Mouse (Mus musculus) cerebellum, adult 11 months (tissue): Measurements from ENCODE around the gene Kcnab3.
A peak's percentile ranks its signal among the peaks of the same experiment; 100 is the strongest.
"Not testable (repeated sequence)": the region's sequence is repeated elsewhere in the genome, so short reads cannot be mapped to it uniquely, and the experiment has no call there.

ENCODE experiments used
- DNase-seq: peaks from one replicate; pipeline ENCODE4 v3.0.0; 2022

Gene Kcnab3

DNA sequence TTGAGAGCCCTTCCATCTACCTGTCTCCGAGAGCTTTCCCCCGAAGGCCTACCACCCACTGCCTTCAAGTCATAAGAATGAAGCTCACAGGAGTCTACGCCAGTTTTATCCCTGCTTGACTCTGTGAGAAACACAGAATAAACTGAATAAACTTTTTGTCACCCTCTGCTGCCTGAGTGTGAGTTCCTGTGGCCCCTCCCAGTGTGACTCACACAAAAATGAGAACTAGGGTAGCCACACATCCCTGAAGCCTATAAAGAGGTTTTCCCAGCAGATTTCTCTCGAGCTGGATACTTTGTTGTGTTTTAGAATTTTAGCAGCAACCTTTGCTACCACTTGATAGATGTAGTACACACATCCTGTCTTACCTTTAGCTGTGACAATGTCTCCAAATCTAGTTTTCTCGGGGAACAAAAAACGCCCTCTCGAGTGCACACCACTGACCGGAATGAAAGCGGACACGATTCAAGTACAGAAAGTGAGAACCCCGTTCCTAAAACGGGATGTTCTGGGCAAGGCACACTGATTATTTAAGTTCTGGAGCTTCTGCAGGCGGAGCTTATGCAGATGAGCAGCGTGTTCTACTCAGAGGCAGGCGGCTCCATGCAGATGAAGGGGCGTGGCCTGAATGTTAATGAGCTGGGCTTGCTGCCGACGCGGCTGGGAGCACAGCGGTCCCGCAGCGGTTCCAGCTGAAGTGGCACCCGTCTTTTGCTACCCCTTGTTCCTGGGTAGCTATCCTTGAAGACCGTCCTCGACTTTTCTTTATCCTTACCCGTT is at the start of gene Kcnab3:
Gene Kcnab3, plus strand, starts transcription at position 631 of the 780 bp plus-strand sequence.
- DNase-seq, result peak; percentile 66

- no peak for DNase-seq
These were observed 48.8 kb upstream of the Kcnab3 start for GRCm38 (mm10) chr11:69277267-69277666.

DNA sequence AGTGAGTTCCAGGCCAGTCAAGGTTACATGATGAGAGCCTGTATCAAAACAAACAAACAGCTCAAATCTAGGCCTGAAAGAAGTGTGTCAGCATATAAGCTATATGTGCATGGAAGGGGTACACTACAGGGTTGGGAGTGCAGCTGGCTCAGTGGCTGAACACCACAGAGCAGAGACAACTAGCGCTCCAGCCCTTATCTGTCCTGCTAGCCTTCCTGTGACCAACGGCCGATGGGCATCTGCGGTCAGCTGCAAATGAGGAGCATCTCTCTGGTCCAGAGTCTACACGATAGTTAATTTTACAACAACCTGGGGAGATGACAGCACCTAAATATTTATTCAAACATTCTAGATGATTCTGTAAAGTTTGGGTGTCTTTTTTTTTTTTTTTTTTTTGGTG is 34.9 kb upstream of the Kcnab3 start:
- DNase-seq, result no peak

DNA sequence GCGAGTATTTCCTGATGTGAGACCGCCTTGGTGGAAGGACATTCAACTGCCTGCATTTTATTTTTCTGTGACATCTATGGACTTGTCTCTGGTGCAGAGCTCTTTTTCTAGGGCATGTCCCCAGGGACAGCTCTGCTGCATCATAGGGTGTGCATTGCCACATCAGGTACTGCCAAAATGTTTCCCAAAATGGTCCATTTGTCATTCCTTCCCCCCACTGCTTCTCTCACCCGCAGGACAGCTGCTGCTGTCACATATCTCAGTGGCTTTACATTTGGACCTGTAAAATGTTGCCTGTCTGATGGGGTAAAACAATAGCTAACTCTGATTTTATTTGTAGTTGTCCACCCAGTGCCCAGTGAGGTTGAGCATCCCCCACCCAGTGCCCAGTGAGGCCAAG is 30.8 kb upstream of the Kcnab3 start:
- no peak for DNase-seq

GRCm38 (mm10) chr11:69297799-69298198 is 28.3 kb upstream of the Kcnab3 start:
- no peak for DNase-seq

DNA sequence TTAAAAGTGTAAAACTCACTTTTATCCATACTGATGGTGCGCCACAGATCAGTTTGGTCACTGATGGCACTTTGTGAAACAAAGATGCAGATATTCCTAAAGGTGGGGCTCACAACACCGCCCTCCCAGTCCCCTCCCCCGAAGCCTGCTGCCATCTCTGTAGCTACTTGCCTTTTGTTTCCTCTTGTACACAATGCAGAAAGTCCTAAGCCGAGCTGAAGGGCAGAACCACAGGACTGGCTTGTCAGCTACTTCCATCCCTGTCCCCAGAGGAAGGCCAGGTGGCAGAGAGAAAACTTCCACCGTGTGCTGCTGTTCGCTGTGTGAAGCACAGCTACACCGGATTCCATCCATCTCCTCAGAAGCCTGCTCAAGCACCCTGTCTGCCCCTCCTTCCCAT is 27.8 kb upstream of the Kcnab3 start:
- DNase-seq, result no peak

DNA sequence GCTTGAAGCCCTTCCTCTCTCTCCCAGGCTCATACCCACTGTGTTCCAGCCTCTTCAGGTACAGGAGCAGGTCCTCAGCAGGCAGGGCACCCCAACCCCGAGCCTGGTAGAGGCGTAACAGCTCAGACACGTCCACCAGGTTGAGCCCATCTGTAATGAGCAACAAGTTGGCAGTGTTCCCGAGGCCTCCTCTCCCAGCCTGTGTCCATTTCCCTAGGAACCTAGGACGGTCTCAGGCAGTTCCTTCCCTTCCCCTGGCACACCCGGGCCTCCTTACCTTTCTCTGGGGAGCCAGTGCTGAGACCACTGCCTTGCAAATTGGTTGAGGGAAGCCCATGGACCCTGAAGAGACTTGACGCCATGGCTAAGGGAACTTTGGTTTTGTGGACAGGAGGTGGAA is 23.2 kb upstream of the Kcnab3 start:
- DNase-seq, result no peak

- no peak for DNase-seq
These were observed 20.8 kb upstream of the Kcnab3 start for GRCm38 (mm10) chr11:69305291-69305690.

DNA sequence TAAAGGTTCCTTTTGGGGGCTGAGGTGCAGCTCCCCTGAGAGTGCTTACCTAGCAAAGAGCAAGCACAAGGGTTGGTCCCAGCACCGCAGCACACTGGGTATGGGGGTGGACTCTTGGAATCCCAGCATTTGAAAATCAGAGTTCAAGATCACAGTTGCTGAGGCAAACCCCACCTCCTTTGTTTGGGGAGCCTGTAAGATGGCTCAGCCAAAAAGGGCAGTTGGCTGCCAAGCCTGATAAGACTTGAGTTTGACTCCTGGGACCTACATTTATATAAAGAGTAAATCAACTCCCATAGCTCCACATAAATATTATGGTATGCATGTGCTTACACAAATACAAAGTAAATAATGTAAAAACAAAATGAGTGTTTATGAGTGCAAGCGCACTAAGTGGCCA is 20.0 kb upstream of the Kcnab3 start:
- DNase-seq, result no peak

- no peak for DNase-seq
These were observed 14.8 kb upstream of the Kcnab3 start for GRCm38 (mm10) chr11:69311266-69311665.

DNA sequence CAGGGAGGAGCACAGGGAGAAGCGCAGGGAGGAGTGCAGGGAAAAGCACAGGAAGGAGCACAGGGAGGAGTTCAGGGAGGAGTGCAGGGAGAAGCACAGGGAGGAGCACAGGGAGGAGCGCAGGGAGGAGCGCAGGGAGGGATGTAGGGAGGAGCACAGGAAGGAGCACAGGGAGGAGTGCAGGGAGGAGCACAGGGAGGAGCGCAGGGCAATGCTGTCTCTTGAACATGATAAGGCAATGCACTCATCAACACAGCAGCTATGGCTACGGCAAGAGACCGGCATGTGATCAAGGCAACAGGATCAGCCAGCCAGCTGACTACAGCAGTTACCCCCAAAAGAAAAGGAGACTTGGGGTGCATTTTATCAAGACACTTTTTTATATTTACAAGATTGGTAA is 9.7 kb upstream of the Kcnab3 start:
- no peak for DNase-seq

GRCm38 (mm10) chr11:69318000-69318399 is 8.1 kb upstream of the Kcnab3 start:
- DNase-seq, result not testable (repeated sequence)

DNA sequence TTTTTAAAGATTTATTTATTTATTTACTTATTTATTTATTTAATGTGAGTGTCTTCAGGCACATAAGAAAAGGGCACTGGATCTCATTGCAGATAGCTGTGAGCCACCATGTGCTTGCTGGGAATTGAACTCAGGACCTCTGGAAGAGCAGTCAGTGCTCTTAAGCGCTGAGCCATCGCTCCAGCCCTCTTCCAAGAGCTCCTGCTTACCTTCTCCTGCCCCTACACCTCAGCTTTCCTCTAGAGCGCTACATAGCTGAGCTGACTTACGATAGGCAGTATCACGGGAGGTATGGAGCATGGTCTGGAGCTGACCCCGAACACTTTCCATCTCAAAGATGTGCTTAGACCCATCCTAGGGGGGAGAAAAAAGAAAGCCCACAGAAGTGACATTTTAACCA is 4.5 kb upstream of the Kcnab3 start:
- no peak for DNase-seq

GRCm38 (mm10) chr11:69322010-69322409 is 4.0 kb upstream of the Kcnab3 start:
- no peak for DNase-seq

GRCm38 (mm10) chr11:69322693-69323471 is 3.2 kb upstream of the Kcnab3 start:
- no peak for DNase-seq

DNA sequence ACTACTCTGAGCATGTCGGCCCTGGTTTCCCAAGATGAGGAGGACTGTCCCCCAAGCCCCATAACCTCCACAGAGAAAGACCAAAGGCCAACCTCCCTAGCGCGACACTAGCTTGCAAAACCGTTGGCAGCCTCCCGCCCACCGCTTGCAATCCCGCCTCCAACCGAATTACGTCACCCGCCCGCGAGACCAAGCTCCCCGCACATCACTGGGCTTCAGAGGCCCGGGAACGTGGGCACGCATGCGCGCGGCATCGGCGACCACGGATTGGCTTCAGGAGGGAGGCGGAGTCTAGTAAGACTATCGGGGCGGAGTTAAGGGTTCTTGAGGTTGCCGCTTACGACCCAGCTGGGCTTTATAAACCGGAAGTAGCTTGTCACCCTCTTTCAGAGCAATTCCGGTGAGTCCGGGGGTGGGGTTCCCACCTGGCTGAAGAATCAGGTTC is 2.4 kb upstream of the Kcnab3 start, which contains the start of the genes Cntrob and Trappc1:
Gene Cntrob, minus strand, starts transcription at position 109 of the 445 bp plus-strand sequence.
Gene Trappc1, plus strand, starts transcription at position 314 of the 445 bp plus-strand sequence.
- peak; percentile 99 for DNase-seq

- no peak for DNase-seq
These were observed 1.3 kb upstream of the Kcnab3 start for GRCm38 (mm10) chr11:69324749-69325148.

GRCm38 (mm10) chr11:69326408-69327156 is 524 bp downstream of the Kcnab3 start:
- DNase-seq, result no peak

DNA sequence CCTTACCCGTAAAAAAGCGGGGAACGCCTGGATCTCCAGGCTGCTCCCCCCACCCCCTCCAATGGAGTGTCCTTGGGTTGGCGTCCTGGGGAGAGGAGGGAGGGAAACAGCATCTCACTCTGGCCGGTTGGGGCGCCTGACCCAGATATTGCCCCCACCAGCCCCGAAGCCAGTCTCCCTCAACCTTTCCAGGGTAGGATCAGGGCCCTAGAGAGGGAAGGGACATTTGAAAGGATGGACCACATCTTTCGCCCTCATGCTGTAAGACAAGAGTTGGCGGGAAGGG is 1.0 kb downstream of the Kcnab3 start:
- DNase-seq, result no peak

DNA sequence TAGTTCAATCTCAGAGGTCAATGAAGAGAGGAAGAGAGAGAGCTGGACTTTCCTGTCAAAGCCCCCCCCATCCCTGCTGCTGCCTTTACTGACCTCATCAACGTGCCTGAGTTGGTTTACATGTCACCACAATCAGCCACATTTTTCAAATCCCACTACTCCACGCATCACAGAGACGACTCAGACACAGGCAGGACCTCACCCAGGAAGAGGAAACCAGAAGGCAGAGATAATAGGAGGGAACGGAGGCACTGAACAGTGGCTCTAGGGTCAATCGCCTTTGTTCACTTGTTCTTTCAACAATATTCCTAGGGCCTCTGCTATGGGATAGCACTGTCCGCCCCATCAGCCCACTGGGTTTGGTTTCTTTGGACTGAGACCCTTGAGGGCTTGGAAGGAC is 1.6 kb downstream of the Kcnab3 start:
- no peak for DNase-seq

DNA sequence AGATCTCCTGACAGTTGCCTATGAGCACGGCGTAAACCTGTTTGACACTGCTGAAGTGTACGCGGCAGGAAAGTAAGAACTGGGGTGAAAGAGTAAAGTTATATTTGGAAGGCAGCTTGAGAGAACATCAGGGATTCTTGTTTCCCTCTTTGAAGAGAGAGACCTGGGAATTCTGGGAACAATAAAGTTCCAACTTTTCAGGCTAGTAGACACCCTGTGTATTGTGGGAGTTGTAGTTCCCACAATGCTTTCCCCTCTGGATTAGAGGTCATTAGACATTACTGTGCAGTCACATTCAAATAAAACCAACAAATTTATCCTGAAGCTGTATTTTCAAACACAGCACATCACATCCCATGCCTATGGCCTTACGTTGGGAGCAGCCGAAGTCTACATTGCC is 2.5 kb downstream of the Kcnab3 start:
- no peak for DNase-seq

- no peak for DNase-seq
These were observed 5.1 kb downstream of the Kcnab3 start for GRCm38 (mm10) chr11:69331152-69331551.

DNA sequence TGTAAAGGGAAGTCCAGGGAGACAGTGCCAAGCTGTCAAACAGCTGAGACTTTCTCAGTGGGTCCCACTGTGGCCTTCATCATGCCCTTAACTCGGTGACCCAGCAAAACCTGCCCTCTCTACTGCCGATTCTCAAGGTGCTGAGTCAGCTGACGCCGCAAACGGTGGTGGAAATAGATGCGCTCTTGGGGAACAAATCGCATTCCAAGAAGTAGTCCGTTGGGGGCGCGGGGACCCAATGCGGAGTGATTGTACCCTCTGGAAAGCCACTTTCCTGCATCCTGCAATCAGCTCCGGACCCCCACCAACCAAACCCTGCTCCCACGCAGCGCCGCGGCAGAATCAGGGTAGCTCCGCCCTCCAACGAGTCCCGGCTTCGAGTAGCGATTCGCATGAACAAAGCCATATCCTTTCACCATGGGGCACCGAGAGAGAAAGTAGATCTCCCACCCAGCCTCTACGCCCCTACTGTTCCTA is 5.9 kb downstream of the Kcnab3 start:
- peak; percentile 72 for DNase-seq
